Mouse (Mus musculus) CH12.LX (cell line): Measurements from ENCODE around the gene Mapkapk5. TPM values are rescaled to one million over a fixed set of nuclear protein-coding genes. Genes with fewer than 3 reads are reported as not detected.

Source experiments
- DNase-seq: peaks from one replicate; pipeline ENCODE4 v3.0.0-alpha.2; 2013; ENCODE audit errors: extremely low read depth
- H3K27ac ChIP-seq: 2 replicates; pipeline ENCODE4 v1.5.1; 2012; ENCODE audit warnings: low read depth, mild to moderate bottlenecking, control low read depth, moderate library complexity; ENCODE audit not compliant: insufficient read depth
- H3K27me3 ChIP-seq: replicated peaks from 2 replicates; pipeline ENCODE3; 2012; ENCODE audit warnings: inconsistent platforms
- H3K36me3 ChIP-seq, 2 experiments: replicated peaks in 1 of 2; 2 replicates each; pipeline versions ENCODE3 to v1.6.1; 2012; ENCODE audit warnings: inconsistent platforms in 1 of 2, low read length in 1 of 2, mild to moderate bottlenecking in 1 of 2, mixed read lengths in 1 of 2, moderate library complexity in 1 of 2; ENCODE audit not compliant: control insufficient read depth in 1 of 2, insufficient read depth in 1 of 2
- H3K4me1 ChIP-seq, 2 experiments: 2 replicates each; pipeline ENCODE4 v1.6.1; 2012; ENCODE audit warnings: inconsistent platforms in 1 of 2, moderate library complexity in 1 of 2; ENCODE audit not compliant: insufficient read depth in 2 of 2, control insufficient read depth in 1 of 2
- H3K4me2 ChIP-seq: 2 replicates; pipeline ENCODE4 v1.6.1; 2012; ENCODE audit warnings: low read depth, mild to moderate bottlenecking, control low read depth; ENCODE audit not compliant: poor library complexity, insufficient read depth, severe bottlenecking
- H3K4me3 ChIP-seq, 3 experiments: fragments of 150-350 bp in 1 of 3; sonication (generic) in 1 of 3; replicated peaks in 1 of 3; 2 replicates each; pipeline versions ENCODE3 to v1.5.1; 2011 to 2012; ENCODE audit warnings: low read depth in 2 of 3, low read length in 2 of 3, mild to moderate bottlenecking in 2 of 3, moderate library complexity in 2 of 3, control low read depth in 1 of 3, improper control_type of control experiment in 1 of 3, inconsistent platforms in 1 of 3, mixed read lengths in 1 of 3; ENCODE audit not compliant: poor library complexity in 1 of 3
- H3K79me2 ChIP-seq: replicated peaks from 2 replicates; pipeline ENCODE4 v1.6.1; 2012; ENCODE audit warnings: mild to moderate bottlenecking, moderate library complexity; ENCODE audit not compliant: control insufficient read depth, poor library complexity, insufficient read depth, severe bottlenecking; ENCODE audit errors: extremely low read depth
- H3K9ac ChIP-seq: 2 replicates; pipeline ENCODE4 v1.6.1; 2012; ENCODE audit warnings: low read depth, mild to moderate bottlenecking, control low read depth, moderate library complexity; ENCODE audit not compliant: insufficient read depth
- H3K9me3 ChIP-seq: replicated peaks from 2 replicates; pipeline ENCODE3; 2012; ENCODE audit warnings: low read length, inconsistent platforms, mixed read lengths
- CHD1 ChIP-seq: IDR thresholded peaks from 2 replicates; pipeline ENCODE4 v1.6.1; 2012; ENCODE audit warnings: low read depth, low read length, improper control_type of control experiment, inconsistent platforms
- CTCF ChIP-seq, 2 experiments: IDR thresholded peaks in 1 of 2; conservative IDR thresholded peaks in 1 of 2; 2 replicates each; pipeline ENCODE4 v1.5.1; 2011 to 2012; ENCODE audit warnings: low read depth in 2 of 2, low read length in 2 of 2, improper control_type of control experiment in 1 of 2, inconsistent platforms in 1 of 2, mild to moderate bottlenecking in 1 of 2, moderate library complexity in 1 of 2
- E2F4 ChIP-seq: IDR thresholded peaks from 2 replicates; pipeline ENCODE4 v1.6.1; 2011; ENCODE audit warnings: low read depth, low read length, improper control_type of control experiment; ENCODE audit not compliant: insufficient replicate concordance
- ETS1 ChIP-seq: conservative IDR thresholded peaks from 2 replicates; pipeline ENCODE4 v1.6.1; 2012; ENCODE audit warnings: low read depth, mild to moderate bottlenecking, inconsistent platforms, low read length, improper control_type of control experiment, moderate library complexity
- GABPA ChIP-seq: IDR thresholded peaks from 2 replicates; pipeline ENCODE4 v1.6.1; 2012; ENCODE audit warnings: low read depth, low read length, improper control_type of control experiment, inconsistent platforms; ENCODE audit not compliant: insufficient replicate concordance
- IRF4 ChIP-seq: IDR thresholded peaks from 2 replicates; pipeline ENCODE4 v1.6.1; 2014; ENCODE audit warnings: low read depth, mild to moderate bottlenecking, inconsistent platforms, low read length, improper control_type of control experiment
- JUN ChIP-seq: IDR thresholded peaks from 2 replicates; pipeline ENCODE4 v1.6.1; 2011; ENCODE audit warnings: low read depth, mild to moderate bottlenecking, low read length, improper control_type of control experiment, moderate library complexity; ENCODE audit not compliant: insufficient read depth
- MEF2A ChIP-seq: IDR thresholded peaks from 2 replicates; pipeline ENCODE4 v1.6.1; 2014; ENCODE audit warnings: low read depth, mild to moderate bottlenecking, inconsistent platforms, low read length, improper control_type of control experiment, borderline replicate concordance
- MXI1 ChIP-seq: IDR thresholded peaks from 2 replicates; pipeline ENCODE4 v1.6.1; 2011; ENCODE audit warnings: mild to moderate bottlenecking, low read depth, low read length, improper control_type of control experiment
- POLR2A ChIP-seq: IDR thresholded peaks from 2 replicates; pipeline ENCODE4 v1.6.1; 2011; ENCODE audit warnings: low read depth, mild to moderate bottlenecking, improper control_type of control experiment, low read length
- UBTF ChIP-seq: IDR thresholded peaks from 2 replicates; pipeline ENCODE4 v1.6.1; 2012; ENCODE audit warnings: low read depth, mild to moderate bottlenecking, inconsistent platforms, low read length, improper control_type of control experiment, moderate library complexity
- USF1 ChIP-seq: IDR thresholded peaks from 2 replicates; pipeline ENCODE4 v1.6.1; 2014; ENCODE audit warnings: low read depth, mild to moderate bottlenecking, inconsistent platforms, low read length, improper control_type of control experiment
- ZKSCAN1 ChIP-seq: IDR thresholded peaks from 2 replicates; pipeline ENCODE4 v1.6.1; 2012; ENCODE audit warnings: low read depth, inconsistent platforms, low read length, improper control_type of control experiment, borderline replicate concordance
- dilution Hi-C: fragments of 300-500 bp; cut with MboI; formaldehyde crosslinking; loops from 2 replicates; pipeline ENCODE4 v1.14.3; 2020; ENCODE audit warnings: low sequenced_read_pairs; ENCODE audit not compliant: extremely low pct_unique_long_range_greater_than_20kb, extremely low pct_ligation_motif_present
- in situ Hi-C: fragments of 300-500 bp; cut with MboI; formaldehyde crosslinking; loops from 3 replicates; pipeline ENCODE4 v1.14.3; 2019; ENCODE audit warnings: low sequenced_read_pairs, low pct_ligation_motif_present, low pct_unique_long_range_greater_than_20kb, mixed read lengths
- polyA plus RNA-seq: library from polyadenylated mRNA; unstranded; fragments of >175 nt; gene quantifications from 2 replicates; pipeline ENCODE4 v1.2.1, GENCODE M21; 2012; ENCODE audit warnings: low read depth; ENCODE audit not compliant: insufficient read length
- total RNA-seq, 2 experiments: library from RNA; depleted of rRNA; stranded (reverse); fragments of 300-350 nt in 1 of 2; fragments of >200 nt in 1 of 2; gene quantifications; 2 replicates each; pipeline ENCODE4 v1.2.3; 2012 to 2014

Gene Mapkapk5
- total and polyA plus RNA-seq, 3 experiments, result 48.3 to 84.8 (median 82.9) TPM

- TF ChIP-seq USF1 (peak; percentile 72), MXI1 (peak; percentile 97), UBTF (no peak), E2F4 (no peak)
These were observed 18.8 kb upstream of the Mapkapk5 start (continued) for GRCm38 (mm10) chr5:121564468-121564895.

- in situ Hi-C loops (no loop called here), dilution Hi-C loops (no loop called here)
- DNase-seq, result no peak
- Histone ChIP-seq H3K79me2 (no peaks in the 10 kb centered on the region), H3K4me3 (no peak overlapping the region), H3K4me1 (peaks cover 0 to 11% of the 10 kb centered on the region in 2 experiments; a peak in 2 of 4 replicates), H3K9ac (no peak overlapping the region), H3K27ac (no peak overlapping the region), H3K4me2 (no peak overlapping the region), H3K27me3 (peaks cover 2% of the 10 kb centered on the region), H3K36me3 (peaks cover 0 to 13% of the 10 kb centered on the region in 2 experiments), H3K9me3 (peaks cover 3% of the 10 kb centered on the region)
- TF ChIP-seq GABPA (peak; percentile 30; the same call in 1 of the 2 replicates), CHD1 (no peak), POLR2A (no peak), ETS1 (no peak), IRF4 (no peak), ZKSCAN1 (no peak), JUN (no peak)
These were observed 16.7 kb upstream of the Mapkapk5 start for GRCm38 (mm10) chr5:121562436-121562835.

GRCm38 (mm10) chr5:121549196-121549595 lies 3.5 kb upstream of the Mapkapk5 start:
- no peak overlapping the region for H3K4me3 ChIP-seq
- peaks cover 0 to 13% of the 10 kb centered on the region in 2 experiments; a peak in 2 of 4 replicates for H3K4me1 ChIP-seq
- no peaks in the 10 kb centered on the region for H3K9me3 ChIP-seq
- in situ Hi-C loops, result no loop called here
- dilution Hi-C loops, result no loop called here
- no peak for DNase-seq
- no peak overlapping the region for H3K27ac ChIP-seq
- no peak for TF ChIP-seq UBTF
- no peak for TF ChIP-seq CTCF (conservative IDR thresholded peaks at IDR 0.05 in 1 of 2, IDR thresholded peaks at IDR 0.05 in 1 of 2; ENCODE audit: low read depth in 2 of 2, low read length in 2 of 2)
- no peak for TF ChIP-seq MEF2A
- TF ChIP-seq E2F4, result no peak
- TF ChIP-seq, all 38 proteins: peak for 0
- Histone ChIP-seq H3K27me3 (peaks cover under 1% of the 10 kb centered on the region), H3K4me2 (no peak overlapping the region), H3K79me2 (peaks cover 11% of the 10 kb centered on the region), H3K9ac (no peak overlapping the region), H3K36me3 (peaks cover 0 to 19% of the 10 kb centered on the region in 2 experiments)
